ENCODE assay signal across 8 mouse cellular contexts in the genomic region with DNA sequence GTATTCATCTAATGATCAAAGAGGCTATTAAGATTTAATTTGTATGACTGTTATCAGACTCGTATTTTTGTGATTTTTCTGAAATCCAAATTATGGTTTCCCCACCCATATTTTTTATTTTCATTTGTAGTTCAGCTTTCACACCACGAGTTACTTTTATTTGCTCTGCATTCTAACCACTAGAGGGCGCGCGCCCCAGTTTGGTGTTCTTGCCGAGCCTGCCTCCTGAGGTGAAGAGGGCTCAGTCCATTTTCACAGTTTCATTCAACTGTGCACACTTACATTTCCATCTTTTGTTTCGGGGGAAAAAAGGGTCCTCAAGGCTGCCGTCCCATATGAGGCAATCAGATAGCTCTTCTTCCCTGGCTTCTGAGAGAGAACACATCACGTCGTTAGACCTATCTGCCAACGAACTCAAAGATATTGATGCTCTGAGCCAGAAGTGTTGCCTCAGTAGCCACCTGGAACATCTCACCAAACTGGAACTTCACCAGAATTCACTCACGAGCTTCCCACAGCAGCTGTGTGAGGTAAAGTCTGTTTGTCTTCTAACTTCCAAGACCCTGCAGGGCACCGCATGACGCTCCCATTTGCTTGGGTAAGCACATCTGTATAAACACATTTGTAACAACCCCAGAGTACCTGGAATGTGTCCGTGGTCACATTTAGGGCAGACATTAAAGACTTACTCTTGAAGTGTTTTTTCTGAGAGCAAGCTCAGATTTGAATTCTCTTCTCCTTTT.
DNase-seq lines count a peak whose midpoint lies in the region; ATAC-seq and TF ChIP-seq lines count a peak whose summit lies in the region.

No protein-coding gene starts in this region.

- H3K4me1 ChIP-seq in lung, embryonic 14.5 days (ENCODE audit: insufficient read depth) = no peaks in the 10 kb centered on the region

- no peak overlapping the region for H3K27ac ChIP-seq in left cerebral cortex, adult 2 months
- no peak overlapping the region for H3K27ac ChIP-seq in lung, embryonic 14.5 days (ENCODE audit: low read depth)

- WGBS in lung, embryonic 14.5 days = 39% methylated on average over 15 of the region's 15 CpGs

- peak; percentile 80 for TF ChIP-seq CTCF in left cerebral cortex, adult 2 months (IDR thresholded peaks at IDR 0.05)
- TF ChIP-seq CTCF in lung, embryonic 14.5 days (IDR thresholded peaks at IDR 0.05; ENCODE audit: low read depth) = peak; percentile 82

- H3K27me3 ChIP-seq in lung, embryonic 14.5 days (ENCODE audit: insufficient read depth, low read length) = no peaks in the 10 kb centered on the region

- no peak for ATAC-seq in lung, embryonic 14.5 days (ENCODE audit: insufficient read depth)

- no peak overlapping the region for H3K4me3 ChIP-seq in left cerebral cortex, adult 2 months
- no peak overlapping the region for H3K4me3 ChIP-seq in lung, embryonic 14.5 days (ENCODE audit: low read depth, low read length)

- DNase-seq in adrenal gland, adult (ENCODE audit: inconsistent age in 2 of 2, low spot score in 1 of 2) = peak; percentile 27 to 72
- DNase-seq in adrenal gland, adult 8-10 months = no peak
- DNase-seq in left cerebral cortex, adult 2 months (ENCODE audit: extremely low spot score in 1 of 2, low spot score in 2 of 2) = peak in 1 of 2 experiments; percentile 45
- DNase-seq in left cerebral cortex, adult 11 months (ENCODE audit: low spot score) = no peak
- peak; percentile 66 to 77 for DNase-seq in adrenal gland, postnatal 36 days
- peak; percentile 70 for DNase-seq in gastrocnemius, postnatal 10 days
- peak; percentile 79 for DNase-seq in lung, embryonic 14.5 days
- peak; percentile 83 for DNase-seq in testis, postnatal 10 days (ENCODE audit: low spot score)

- no peak overlapping the region for H3K4me2 ChIP-seq in lung, embryonic 14.5 days

- no peaks in the 10 kb centered on the region for H3K9me3 ChIP-seq in lung, embryonic 14.5 days (ENCODE audit: low read depth, low read length)

- H3K9ac ChIP-seq in lung, embryonic 14.5 days = no peak overlapping the region

- 0 out of 2 replicates have a peak, but pooled peaks cover 14% of the 10 kb centered on the region for H3K36me3 ChIP-seq in lung, embryonic 14.5 days (ENCODE audit: insufficient read depth)

- intact Hi-C loops in left cerebral cortex, adult 2 months (cut with DNase I) = no loop called here

Comparison
In these comparisons a context has a peak if more than half of its experiments do, and no peak if none do; other contexts are left out.
1. DNase-seq: peak in adrenal gland, adult (2 of 2), adrenal gland, postnatal 36 days (2 of 2), gastrocnemius, postnatal 10 days (single experiment), lung, embryonic 14.5 days (single experiment) and testis, postnatal 10 days (single experiment); none in adrenal gland, adult 8-10 months (single experiment) and left cerebral cortex, adult 11 months (single experiment).